ENCODE assay signal across 8 mouse cellular contexts in genomic region chr9:7872775-7873439, GRCm38 (mm10). TPM values are rescaled to one million over a fixed set of nuclear protein-coding genes. Genes with fewer than 3 reads are reported as not detected.
DNase-seq lines count a peak whose midpoint lies in the region; ATAC-seq and TF ChIP-seq lines count a peak whose summit lies in the region.

Gene Birc3, minus strand, starts transcription at chr9:7873186.

- H3K9ac ChIP-seq in MEL (ENCODE audit: control insufficient read depth, low read depth, low read length, poor library complexity, severe bottlenecking): peak within 1 kb of the TSS; percentile 92
- H3K9ac ChIP-seq in hindbrain, embryonic 11.5 days (ENCODE audit: low read depth, low read length): peak within 1 kb of the TSS; percentile 67

- 0 out of 6 replicates have a peak, but pooled peaks of 1 of the 3 experiments have one; percentile 12 for TF ChIP-seq CTCF in MEL (IDR thresholded peaks at IDR 0.05 in 2 of 3, conservative IDR thresholded peaks at IDR 0.05 in 1 of 3; ENCODE audit: control insufficient read depth in 1 of 3, insufficient read depth in 1 of 3, low read depth in 2 of 3, low read length in 3 of 3, poor library complexity in 1 of 3, severe bottlenecking in 1 of 3)

- 0 out of 4 replicates have a peak, but pooled peaks cover 0 to under 1% of the 10 kb centered on the region in 2 experiments for H3K27me3 ChIP-seq in MEL (ENCODE audit: control insufficient read depth in 1 of 2, insufficient read depth in 2 of 2, low read length in 2 of 2)
- H3K27me3 ChIP-seq in hindbrain, embryonic 11.5 days (ENCODE audit: control insufficient read depth, insufficient read depth, low read length): no peaks in the 10 kb centered on the region

- peaks cover 8% of the 10 kb centered on the region for H3K79me2 ChIP-seq in MEL (ENCODE audit: control insufficient read depth, insufficient read depth, low read length, poor library complexity)

- TF ChIP-seq RAD21 in MEL (IDR thresholded peaks at IDR 0.05; ENCODE audit: low read depth, low read length): no peak; the same call in 1 of the 2 replicates

- TF ChIP-seq POLR2A in MEL (IDR thresholded peaks at IDR 0.05; ENCODE audit: control insufficient read depth in 1 of 2, insufficient read depth in 1 of 2, low read depth in 1 of 2, low read length in 2 of 2, poor library complexity in 1 of 2): peak; percentile 75 to 81

- TF ChIP-seq EP300 in MEL (IDR thresholded peaks at IDR 0.05; ENCODE audit: low read depth in 1 of 2, low read length in 2 of 2): peak in 1 of 2 experiments; percentile 10

- H3K4me2 ChIP-seq in hindbrain, embryonic 11.5 days (replicated peaks; ENCODE audit: low read depth, low read length): peak within 1 kb of the TSS; percentile 93

- peak; percentile 84 for ATAC-seq in hindbrain, embryonic 11.5 days (ENCODE audit: low FRiP score)
- peak; percentile 77 for ATAC-seq in megakaryocyte, adult 5-6 weeks (ENCODE audit: poor library complexity, severe bottlenecking)

- H3K9me3 ChIP-seq in MEL (replicated peaks; ENCODE audit: insufficient read depth, low read length): no peaks in the 10 kb centered on the region
- no peaks in the 10 kb centered on the region for H3K9me3 ChIP-seq in hindbrain, embryonic 11.5 days (ENCODE audit: control insufficient read depth, low read length)

- H3K4me1 ChIP-seq in MEL (ENCODE audit: control insufficient read depth in 1 of 2, insufficient read depth in 2 of 2, low read length in 2 of 2): peaks cover 8 to 28% of the 10 kb centered on the region in 2 experiments
- H3K4me1 ChIP-seq in hindbrain, embryonic 11.5 days (replicated peaks; ENCODE audit: control insufficient read depth, insufficient read depth, low read length): no peaks in the 10 kb centered on the region

- peak; percentile 92 for DNase-seq in MEL (ENCODE audit: low read depth, low spot score)
- peak; percentile 42 for DNase-seq in c-Kit-negative CD71-positive TER-119-positive erythroid progenitor cells, embryonic 14.5 days (ENCODE audit: low read depth, low spot score)
- DNase-seq in forelimb bud, embryonic 11.5 days (ENCODE audit: low read depth, low spot score): peak; percentile 54
- peak; percentile 56 for DNase-seq in hindbrain, embryonic 11.5 days (ENCODE audit: low spot score)
- peak; percentile 9 to 11 for DNase-seq in layer of hippocampus, postnatal 25 days (ENCODE audit: extremely low spot score in 1 of 2, low spot score in 1 of 2)
- peak; percentile 23 for DNase-seq in right cerebral cortex, postnatal 25 days
- DNase-seq in urinary bladder, postnatal 4 days (ENCODE audit: low spot score in 2 of 2): peak; percentile 63 to 64

- peaks cover 0 to 18% of the 10 kb centered on the region in 2 experiments; a peak in 2 of 4 replicates for H3K36me3 ChIP-seq in MEL (ENCODE audit: control insufficient read depth in 1 of 2, insufficient read depth in 2 of 2, low read length in 2 of 2)
- H3K36me3 ChIP-seq in hindbrain, embryonic 11.5 days (ENCODE audit: control insufficient read depth, insufficient read depth, low read length): no peaks in the 10 kb centered on the region

- peak within 1 kb of the TSS; percentile 85 to 90 for H3K4me3 ChIP-seq in MEL (ENCODE audit: control insufficient read depth in 1 of 2, insufficient read depth in 1 of 2, low read depth in 2 of 2, low read length in 2 of 2)
- peak within 1 kb of the TSS; percentile 46 for H3K4me3 ChIP-seq in hindbrain, embryonic 11.5 days (ENCODE audit: low read depth, low read length)

- WGBS in hindbrain, embryonic 11.5 days: 8% methylated on average over 26 of the region's 26 CpGs

- H3K27ac ChIP-seq in MEL (ENCODE audit: control insufficient read depth, low read depth, low read length): peak within 1 kb of the TSS; percentile 79
- no peak within 1 kb of the TSS for H3K27ac ChIP-seq in hindbrain, embryonic 11.5 days (ENCODE audit: low read depth, low read length)

TF ChIP-seq in MEL, 35 proteins besides CTCF, POLR2A, EP300 and RAD21:
- TF ChIP-seq ZKSCAN1 (IDR thresholded peaks at IDR 0.05; ENCODE audit: low read depth, low read length) (no peak), NRF1 (IDR thresholded peaks at IDR 0.05; ENCODE audit: insufficient read depth, low read depth, low read length, poor library complexity, severe bottlenecking) (no peak; the same call in 1 of the 2 replicates), POLR2AphosphoS5 (IDR thresholded peaks at IDR 0.05; ENCODE audit: borderline replicate concordance, low read depth, low read length) (0 out of 2 replicates have a peak, but pooled peaks have one; percentile 6), MAZ (IDR thresholded peaks at IDR 0.05; ENCODE audit: low read depth, low read length) (no peak; the same call in 1 of the 2 replicates), TCF12 (IDR thresholded peaks at IDR 0.05; ENCODE audit: low read depth, low read length) (0 out of 2 replicates have a peak, but pooled peaks have one; percentile 2), ETS1 (IDR thresholded peaks at IDR 0.05; ENCODE audit: low read depth, low read length) (peak; percentile 24; the same call in 1 of the 2 replicates), ELF1 (IDR thresholded peaks at IDR 0.05; ENCODE audit: low read depth, low read length) (peak; percentile 45; the same call in 1 of the 2 replicates), POLR2AphosphoS2 (IDR thresholded peaks at IDR 0.05; ENCODE audit: low read length) (no peak; the same call in 1 of the 2 replicates), GABPA (IDR thresholded peaks at IDR 0.05; ENCODE audit: low read depth, low read length) (no peak), ZMIZ1 (IDR thresholded peaks at IDR 0.05; ENCODE audit: low read depth, low read length) (0 out of 2 replicates have a peak, but pooled peaks have one; percentile 18), UBTF (IDR thresholded peaks at IDR 0.05; ENCODE audit: borderline replicate concordance, insufficient read depth, low read depth, low read length) (peak; percentile 68; the same call in 1 of the 2 replicates), E2F4 (IDR thresholded peaks at IDR 0.05; ENCODE audit: borderline replicate concordance, low read depth, low read length) (no peak), SIN3A (IDR thresholded peaks at IDR 0.05; ENCODE audit: low read length) (peak; percentile 70), CHD2 (IDR thresholded peaks at IDR 0.05; ENCODE audit: low read length) (no peak; the same call in 1 of the 2 replicates), MEF2A (IDR thresholded peaks at IDR 0.05; ENCODE audit: extremely low read depth, insufficient replicate concordance, low read depth, low read length, poor library complexity, severe bottlenecking) (no peak), ZNF384 (IDR thresholded peaks at IDR 0.05; ENCODE audit: low read depth, low read length) (peak; percentile 61; the same call in 1 of the 2 replicates), CHD1 (IDR thresholded peaks at IDR 0.05; ENCODE audit: low read depth, low read length) (peak; percentile 95), NELFE (IDR thresholded peaks at IDR 0.05; ENCODE audit: low read depth, low read length) (peak; percentile 55; the same call in 1 of the 2 replicates), MXI1 (IDR thresholded peaks at IDR 0.05; ENCODE audit: low read depth, low read length) (peak; percentile 68), ZC3H11A (IDR thresholded peaks at IDR 0.05; ENCODE audit: low read depth, low read length) (0 out of 2 replicates have a peak, but pooled peaks have one; percentile 8), KAT2A (conservative IDR thresholded peaks at IDR 0.05; ENCODE audit: low read depth, low read length) (no peak), HCFC1 (IDR thresholded peaks at IDR 0.05; ENCODE audit: low read depth, low read length) (peak; percentile 62), MAFK (IDR thresholded peaks at IDR 0.05; ENCODE audit: borderline replicate concordance, low read depth, low read length) (no peak), TAL1 (IDR thresholded peaks at IDR 0.05; ENCODE audit: low read length) (no peak), TBP (IDR thresholded peaks at IDR 0.05; ENCODE audit: low read depth, low read length) (peak; percentile 46), MYB (IDR thresholded peaks at IDR 0.05; ENCODE audit: low read depth, low read length) (no peak), JUND (IDR thresholded peaks at IDR 0.05; ENCODE audit: low read depth, low read length) (no peak), RCOR1 (IDR thresholded peaks at IDR 0.05; ENCODE audit: low read depth, low read length) (no peak), MYC (IDR thresholded peaks at IDR 0.05; ENCODE audit: low read depth, low read length) (no peak; the same call in 1 of the 2 replicates), GATA1 (IDR thresholded peaks at IDR 0.05; ENCODE audit: low read depth, low read length) (no peak), USF1 (IDR thresholded peaks at IDR 0.05; ENCODE audit: low read depth, low read length) (no peak), SMC3 (IDR thresholded peaks at IDR 0.05; ENCODE audit: low read depth, low read length) (0 out of 2 replicates have a peak, but pooled peaks have one; percentile 13), MAX (IDR thresholded peaks at IDR 0.05; ENCODE audit: low read length) (0 out of 2 replicates have a peak, but pooled peaks have one; percentile 14), BHLHE40 (IDR thresholded peaks at IDR 0.05; ENCODE audit: borderline replicate concordance, low read depth, low read length) (0 out of 2 replicates have a peak, but pooled peaks have one; percentile 5), USF2 (IDR thresholded peaks at IDR 0.05; ENCODE audit: borderline replicate concordance in 1 of 2, insufficient read depth in 1 of 2, low read depth in 1 of 2, low read length in 2 of 2) (no peak)
TF ChIP-seq in MEL: peak in this region for 17.

RNA-seq across cellular contexts. Expression of gene Birc3, which starts in this region (rescaled TPM):
- total RNA-seq in MEL (2012; rRNA removed): 11.6 and 15.9 TPM in 2 replicates
- polyA plus RNA-seq in MEL (2012; ENCODE audit: insufficient read depth in 1 of 2, insufficient read length in 2 of 2, low read depth in 1 of 2, low replicate concordance in 2 of 2, missing spikeins in 1 of 2): 10 to 100 TPM in 1 of 2 experiments, not detected in 1; 26.5 TPM
- 3.5 and 3.7 TPM in 2 replicates for polyA plus RNA-seq in hindbrain, embryonic 11.5 days (2014; fragmentation: Nextera tagmentation; extraction: Ambion mirVana)
- 1 to 10 TPM; 1.3 to 1.6 TPM for total RNA-seq in layer of hippocampus, postnatal 25 days (2021)
- total RNA-seq in megakaryocyte, adult 5-6 weeks (2015): 84.4 and 87.7 TPM in 2 replicates
- 128 TPM in 2 replicates for total RNA-seq in megakaryocyte, adult 5-6 weeks (2017)

Comparison
In these comparisons a context has a peak if more than half of its experiments do, and no peak if none do; other contexts are left out.
1. DNase-seq: peak in every context shown above with its lines; median percentile 92 in MEL; 64 in urinary bladder, postnatal 4 days; 56 in hindbrain, embryonic 11.5 days; 54 in forelimb bud, embryonic 11.5 days; 42 in c-Kit-negative CD71-positive TER-119-positive erythroid progenitor cells, embryonic 14.5 days; 23 in right cerebral cortex, postnatal 25 days; 10 in layer of hippocampus, postnatal 25 days.